Mouse (Mus musculus): ENCODE results near the gene Dupd1.

DNA sequence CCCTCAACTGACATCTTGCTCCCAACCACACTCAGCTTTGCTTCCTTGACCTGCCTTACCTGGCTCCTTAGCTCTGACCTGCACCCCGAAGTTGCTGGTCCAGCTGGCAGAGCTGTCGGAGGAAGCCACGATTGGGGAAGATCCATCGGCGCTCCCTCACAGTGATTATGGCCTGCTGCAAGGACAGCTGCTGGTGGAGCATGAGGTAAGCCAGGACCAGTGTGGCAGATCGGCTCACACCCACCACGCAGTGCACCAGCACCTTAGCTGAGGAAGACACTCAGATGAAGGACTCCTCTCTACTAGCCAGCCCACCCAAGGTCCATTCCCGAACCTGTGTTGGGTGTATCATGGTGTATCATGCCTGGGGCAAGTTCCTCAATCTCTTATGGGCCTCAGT lies 31.9 kb upstream of the Dupd1 start:
- TF ChIP-seq POLR2A (IDR thresholded peaks at IDR 0.05; ENCODE audit: insufficient read depth, low read length) (no peak), CTCF (IDR thresholded peaks at IDR 0.05; ENCODE audit: low read depth, low read length) (no peak)

All from ES-Bruce4 (cell line).